Mouse (Mus musculus): Measurements from ENCODE around the gene 5830411N06Rik.
A peak's percentile ranks its signal among the peaks of the same experiment; 100 is the strongest.

Gene 5830411N06Rik

GRCm38 (mm10) chr7:140247216-140247615 lies at the start of gene 5830411N06Rik:
Gene 5830411N06Rik, plus strand, starts transcription at chr7:140247284.
- no peak for DNase-seq

- DNase-seq = no peak
Measured at GRCm38 (mm10) chr7:140201090-140201489, 46.0 kb upstream of the 5830411N06Rik start.

GRCm38 (mm10) chr7:140205864-140206263 lies 41.2 kb upstream of the 5830411N06Rik start, which contains the start of gene Olfr524:
Gene Olfr524, minus strand, starts transcription at chr7:140205964.
- DNase-seq = no peak

- peak in 1 of 2 experiments; percentile 7 for DNase-seq
Measured at GRCm38 (mm10) chr7:140206904-140207303, 40.2 kb upstream of the 5830411N06Rik start.

- DNase-seq = peak; percentile 8 to 19
Measured at GRCm38 (mm10) chr7:140208153-140208552, 38.9 kb upstream of the 5830411N06Rik start.

GRCm38 (mm10) chr7:140208677-140209076 lies 38.4 kb upstream of the 5830411N06Rik start:
- DNase-seq = peak; percentile 29 to 55

GRCm38 (mm10) chr7:140213841-140214240 lies 33.2 kb upstream of the 5830411N06Rik start:
- DNase-seq = peak in 1 of 2 experiments; percentile 27

- DNase-seq = no peak
Measured at GRCm38 (mm10) chr7:140217967-140218366, 29.1 kb upstream of the 5830411N06Rik start, which contains the start of gene Cd163l1. Gene Cd163l1, plus strand, starts transcription at chr7:140218267.

- no peak for DNase-seq
Measured at GRCm38 (mm10) chr7:140219268-140219667, 27.8 kb upstream of the 5830411N06Rik start.

- no peak for DNase-seq
Measured at GRCm38 (mm10) chr7:140220375-140220774, 26.7 kb upstream of the 5830411N06Rik start.

- no peak for DNase-seq
Measured at GRCm38 (mm10) chr7:140224209-140224608, 22.9 kb upstream of the 5830411N06Rik start.

- no peak for DNase-seq
Measured at GRCm38 (mm10) chr7:140228476-140228875, 18.6 kb upstream of the 5830411N06Rik start.

- no peak for DNase-seq
Measured at GRCm38 (mm10) chr7:140231026-140231425, 16.1 kb upstream of the 5830411N06Rik start.

GRCm38 (mm10) chr7:140233696-140234095 lies 13.4 kb upstream of the 5830411N06Rik start:
- DNase-seq = no peak

- DNase-seq = no peak
Measured at GRCm38 (mm10) chr7:140253780-140254299, 6.8 kb downstream of the 5830411N06Rik start.

GRCm38 (mm10) chr7:140295746-140296145 lies 48.7 kb downstream of the 5830411N06Rik start:
- DNase-seq = no peak

GRCm38 (mm10) chr7:140296876-140297275 lies 49.8 kb downstream of the 5830411N06Rik start:
- DNase-seq = no peak

- DNase-seq = no peak
Measured at GRCm38 (mm10) chr7:140299416-140299815, 52.3 kb downstream of the 5830411N06Rik start.

- no peak for DNase-seq
Measured at GRCm38 (mm10) chr7:140319861-140320385, 72.8 kb downstream of the 5830411N06Rik start.

- DNase-seq = no peak
Measured at GRCm38 (mm10) chr7:140320558-140320957, 73.5 kb downstream of the 5830411N06Rik start, which contains the start of gene Olfr525. Gene Olfr525, plus strand, starts transcription at chr7:140320858.

- peak; percentile 18 to 32 for DNase-seq
Measured at GRCm38 (mm10) chr7:140321135-140321534, 74.1 kb downstream of the 5830411N06Rik start.

- no peak for DNase-seq
Measured at GRCm38 (mm10) chr7:140329766-140330304, 82.8 kb downstream of the 5830411N06Rik start.

GRCm38 (mm10) chr7:140333717-140334116 lies 86.6 kb downstream of the 5830411N06Rik start, which contains the start of gene Olfr527:
Gene Olfr527, plus strand, starts transcription at chr7:140334017.
- no peak for DNase-seq

Data from thymus, postnatal 36 days (tissue).